Mouse (Mus musculus) CH12.LX (cell line): Measurements from ENCODE around the gene Rhoq. TPM values are rescaled to one million over a fixed set of nuclear protein-coding genes. Genes with fewer than 3 reads are reported as not detected.

Source experiments
- DNase-seq: peaks from one replicate; pipeline ENCODE4 v3.0.0-alpha.2; 2013; ENCODE audit errors: extremely low read depth
- H3K27ac ChIP-seq: 2 replicates; pipeline ENCODE4 v1.5.1; 2012; ENCODE audit warnings: low read depth, mild to moderate bottlenecking, control low read depth, moderate library complexity; ENCODE audit not compliant: insufficient read depth
- H3K27me3 ChIP-seq: replicated peaks from 2 replicates; pipeline ENCODE3; 2012; ENCODE audit warnings: inconsistent platforms
- H3K36me3 ChIP-seq, 2 experiments: replicated peaks in 1 of 2; 2 replicates each; pipeline versions ENCODE3 to v1.6.1; 2012; ENCODE audit warnings: inconsistent platforms in 1 of 2, low read length in 1 of 2, mild to moderate bottlenecking in 1 of 2, mixed read lengths in 1 of 2, moderate library complexity in 1 of 2; ENCODE audit not compliant: control insufficient read depth in 1 of 2, insufficient read depth in 1 of 2
- H3K4me1 ChIP-seq, 2 experiments: 2 replicates each; pipeline ENCODE4 v1.6.1; 2012; ENCODE audit warnings: inconsistent platforms in 1 of 2, moderate library complexity in 1 of 2; ENCODE audit not compliant: insufficient read depth in 2 of 2, control insufficient read depth in 1 of 2
- H3K4me2 ChIP-seq: 2 replicates; pipeline ENCODE4 v1.6.1; 2012; ENCODE audit warnings: low read depth, mild to moderate bottlenecking, control low read depth; ENCODE audit not compliant: poor library complexity, insufficient read depth, severe bottlenecking
- H3K4me3 ChIP-seq, 3 experiments: fragments of 150-350 bp in 1 of 3; sonication (generic) in 1 of 3; replicated peaks in 1 of 3; 2 replicates each; pipeline versions ENCODE3 to v1.5.1; 2011 to 2012; ENCODE audit warnings: low read depth in 2 of 3, low read length in 2 of 3, mild to moderate bottlenecking in 2 of 3, moderate library complexity in 2 of 3, control low read depth in 1 of 3, improper control_type of control experiment in 1 of 3, inconsistent platforms in 1 of 3, mixed read lengths in 1 of 3; ENCODE audit not compliant: poor library complexity in 1 of 3
- H3K79me2 ChIP-seq: replicated peaks from 2 replicates; pipeline ENCODE4 v1.6.1; 2012; ENCODE audit warnings: mild to moderate bottlenecking, moderate library complexity; ENCODE audit not compliant: control insufficient read depth, poor library complexity, insufficient read depth, severe bottlenecking; ENCODE audit errors: extremely low read depth
- H3K9ac ChIP-seq: 2 replicates; pipeline ENCODE4 v1.6.1; 2012; ENCODE audit warnings: low read depth, mild to moderate bottlenecking, control low read depth, moderate library complexity; ENCODE audit not compliant: insufficient read depth
- H3K9me3 ChIP-seq: replicated peaks from 2 replicates; pipeline ENCODE3; 2012; ENCODE audit warnings: low read length, inconsistent platforms, mixed read lengths
- BHLHE40 ChIP-seq: IDR thresholded peaks from 2 replicates; pipeline ENCODE4 v1.6.1; 2011; ENCODE audit warnings: mild to moderate bottlenecking, low read depth, low read length, improper control_type of control experiment
- CHD1 ChIP-seq: IDR thresholded peaks from 2 replicates; pipeline ENCODE4 v1.6.1; 2012; ENCODE audit warnings: low read depth, low read length, improper control_type of control experiment, inconsistent platforms
- CHD2 ChIP-seq: IDR thresholded peaks from 2 replicates; pipeline ENCODE4 v1.6.1; 2011; ENCODE audit warnings: low read length, improper control_type of control experiment
- CTCF ChIP-seq, 2 experiments: IDR thresholded peaks in 1 of 2; conservative IDR thresholded peaks in 1 of 2; 2 replicates each; pipeline ENCODE4 v1.5.1; 2011 to 2012; ENCODE audit warnings: low read depth in 2 of 2, low read length in 2 of 2, improper control_type of control experiment in 1 of 2, inconsistent platforms in 1 of 2, mild to moderate bottlenecking in 1 of 2, moderate library complexity in 1 of 2
- ELF1 ChIP-seq: IDR thresholded peaks from 2 replicates; pipeline ENCODE4 v1.6.1; 2014; ENCODE audit warnings: low read depth, mild to moderate bottlenecking, inconsistent platforms, low read length, improper control_type of control experiment
- ETS1 ChIP-seq: conservative IDR thresholded peaks from 2 replicates; pipeline ENCODE4 v1.6.1; 2012; ENCODE audit warnings: low read depth, mild to moderate bottlenecking, inconsistent platforms, low read length, improper control_type of control experiment, moderate library complexity
- GABPA ChIP-seq: IDR thresholded peaks from 2 replicates; pipeline ENCODE4 v1.6.1; 2012; ENCODE audit warnings: low read depth, low read length, improper control_type of control experiment, inconsistent platforms; ENCODE audit not compliant: insufficient replicate concordance
- IRF4 ChIP-seq: IDR thresholded peaks from 2 replicates; pipeline ENCODE4 v1.6.1; 2014; ENCODE audit warnings: low read depth, mild to moderate bottlenecking, inconsistent platforms, low read length, improper control_type of control experiment
- JUND ChIP-seq: conservative IDR thresholded peaks from 2 replicates; pipeline ENCODE4 v1.6.1; 2011; ENCODE audit warnings: low read depth, low read length, improper control_type of control experiment
- KAT2A ChIP-seq: IDR thresholded peaks from 2 replicates; pipeline ENCODE4 v1.6.1; 2012; ENCODE audit warnings: low read length, improper control_type of control experiment, inconsistent platforms; ENCODE audit not compliant: insufficient replicate concordance
- MAFK ChIP-seq: IDR thresholded peaks from 2 replicates; pipeline ENCODE4 v1.6.1; 2011; ENCODE audit warnings: low read length, improper control_type of control experiment; ENCODE audit not compliant: insufficient replicate concordance
- MAX ChIP-seq: IDR thresholded peaks from 2 replicates; pipeline ENCODE4 v1.6.1; 2011; ENCODE audit warnings: low read length, improper control_type of control experiment
- MAZ ChIP-seq: IDR thresholded peaks from 2 replicates; pipeline ENCODE4 v1.6.1; 2012; ENCODE audit warnings: low read depth, mild to moderate bottlenecking, inconsistent platforms, low read length, improper control_type of control experiment, moderate library complexity
- MEF2A ChIP-seq: IDR thresholded peaks from 2 replicates; pipeline ENCODE4 v1.6.1; 2014; ENCODE audit warnings: low read depth, mild to moderate bottlenecking, inconsistent platforms, low read length, improper control_type of control experiment, borderline replicate concordance
- MXI1 ChIP-seq: IDR thresholded peaks from 2 replicates; pipeline ENCODE4 v1.6.1; 2011; ENCODE audit warnings: mild to moderate bottlenecking, low read depth, low read length, improper control_type of control experiment
- MYC ChIP-seq: IDR thresholded peaks from 2 replicates; pipeline ENCODE4 v1.6.1; 2011; ENCODE audit warnings: low read depth, mild to moderate bottlenecking, improper control_type of control experiment, low read length
- NELFE ChIP-seq: IDR thresholded peaks from 2 replicates; pipeline ENCODE4 v1.6.1; 2011; ENCODE audit warnings: low read depth, low read length, improper control_type of control experiment
- POLR2A ChIP-seq: IDR thresholded peaks from 2 replicates; pipeline ENCODE4 v1.6.1; 2011; ENCODE audit warnings: low read depth, mild to moderate bottlenecking, improper control_type of control experiment, low read length
- RAD21 ChIP-seq: IDR thresholded peaks from 2 replicates; pipeline ENCODE4 v1.6.1; 2011; ENCODE audit warnings: low read depth, mild to moderate bottlenecking, low read length, improper control_type of control experiment, moderate library complexity
- SIN3A ChIP-seq: IDR thresholded peaks from 2 replicates; pipeline ENCODE4 v1.6.1; 2012; ENCODE audit warnings: low read length, improper control_type of control experiment, inconsistent platforms
- SMC3 ChIP-seq: IDR thresholded peaks from 2 replicates; pipeline ENCODE4 v1.6.1; 2011; ENCODE audit warnings: low read depth, low read length, improper control_type of control experiment
- TBP ChIP-seq: conservative IDR thresholded peaks from 2 replicates; pipeline ENCODE4 v1.6.1; 2011; ENCODE audit warnings: low read depth, low read length, improper control_type of control experiment
- TCF12 ChIP-seq: IDR thresholded peaks from 2 replicates; pipeline ENCODE4 v1.6.1; 2014; ENCODE audit warnings: low read depth, mild to moderate bottlenecking, inconsistent platforms, low read length, improper control_type of control experiment
- UBTF ChIP-seq: IDR thresholded peaks from 2 replicates; pipeline ENCODE4 v1.6.1; 2012; ENCODE audit warnings: low read depth, mild to moderate bottlenecking, inconsistent platforms, low read length, improper control_type of control experiment, moderate library complexity
- USF2 ChIP-seq: conservative IDR thresholded peaks from 2 replicates; pipeline ENCODE4 v1.6.1; 2011; ENCODE audit warnings: low read depth, low read length, improper control_type of control experiment
- ZNF384 ChIP-seq: IDR thresholded peaks from 2 replicates; pipeline ENCODE4 v1.6.1; 2012; ENCODE audit warnings: low read depth, low read length, improper control_type of control experiment, inconsistent platforms
- dilution Hi-C: fragments of 300-500 bp; cut with MboI; formaldehyde crosslinking; loops from 2 replicates; pipeline ENCODE4 v1.14.3; 2020; ENCODE audit warnings: low sequenced_read_pairs; ENCODE audit not compliant: extremely low pct_unique_long_range_greater_than_20kb, extremely low pct_ligation_motif_present
- in situ Hi-C: fragments of 300-500 bp; cut with MboI; formaldehyde crosslinking; loops from 3 replicates; pipeline ENCODE4 v1.14.3; 2019; ENCODE audit warnings: low sequenced_read_pairs, low pct_ligation_motif_present, low pct_unique_long_range_greater_than_20kb, mixed read lengths
- polyA plus RNA-seq: library from polyadenylated mRNA; unstranded; fragments of >175 nt; gene quantifications from 2 replicates; pipeline ENCODE4 v1.2.1, GENCODE M21; 2012; ENCODE audit warnings: low read depth; ENCODE audit not compliant: insufficient read length
- total RNA-seq, 2 experiments: library from RNA; depleted of rRNA; stranded (reverse); fragments of 300-350 nt in 1 of 2; fragments of >200 nt in 1 of 2; gene quantifications; 2 replicates each; pipeline ENCODE4 v1.2.3; 2012 to 2014

The Rhoq gene
- total and polyA plus RNA-seq, 3 experiments: 18.8 to 24.4 (median 23.2) TPM

- H3K27me3 ChIP-seq: no peaks in the 10 kb centered on the region
Measured at GRCm38 (mm10) chr17:86961301-86961841, 1.5 kb upstream of the Rhoq start.

GRCm38 (mm10) chr17:86962297-86962893 lies 487 bp upstream of the Rhoq start:
- H3K36me3 ChIP-seq: peaks cover 4 to 23% of the 10 kb centered on the region in 2 experiments
- H3K9me3 ChIP-seq: no peaks in the 10 kb centered on the region
- peaks cover 17% of the 10 kb centered on the region for H3K79me2 ChIP-seq
- TF ChIP-seq ZNF384 (no peak), GABPA (no peak), BHLHE40 (peak; percentile 67), JUND (no peak), IRF4 (peak; percentile 65), UBTF (peak; percentile 73; the same call in 1 of the 2 replicates), RAD21 (peak; percentile 61), SMC3 (peak; percentile 63), MXI1 (no peak), MEF2A (peak; percentile 36; the same call in 1 of the 2 replicates), NELFE (0 out of 2 replicates have a peak, but pooled peaks have one; percentile 37), ETS1 (peak; percentile 53; the same call in 1 of the 2 replicates), CHD1 (peak; percentile 72; the same call in 1 of the 2 replicates), MAFK (no peak), USF2 (no peak), CHD2 (0 out of 2 replicates have a peak, but pooled peaks have one; percentile 13), MAZ (no peak; the same call in 1 of the 2 replicates), TCF12 (peak; percentile 53; the same call in 1 of the 2 replicates), MYC (peak; percentile 30; the same call in 1 of the 2 replicates), SIN3A (peak; percentile 74), MAX (0 out of 2 replicates have a peak, but pooled peaks have one; percentile 40), TBP (peak; percentile 39; the same call in 1 of the 2 replicates), KAT2A (no peak), POLR2A (peak; percentile 13; the same call in 1 of the 2 replicates), CTCF (conservative IDR thresholded peaks at IDR 0.05 in 1 of 2, IDR thresholded peaks at IDR 0.05 in 1 of 2; ENCODE audit: low read depth in 2 of 2, low read length in 2 of 2) (peak; percentile 41 to 76; a peak in 3 of 4 replicates)
- peak overlapping the region; percentile 80 for H3K4me2 ChIP-seq
- H3K9ac ChIP-seq: peak overlapping the region; percentile 80
- H3K4me3 ChIP-seq: peak overlapping the region; percentile 53 to 91 (median 88)
- H3K4me1 ChIP-seq: peaks cover 26 to 72% of the 10 kb centered on the region in 2 experiments
- peak; percentile 88 for DNase-seq
- dilution Hi-C loops (no loop called here), in situ Hi-C loops (no loop called here)
- H3K27ac ChIP-seq: peak overlapping the region; percentile 58
- H3K27me3 ChIP-seq: no peaks in the 10 kb centered on the region

More at GRCm38 (mm10) chr17:86961301-86961841, 1.5 kb upstream of the Rhoq start:
- in situ Hi-C loops (no loop called here), dilution Hi-C loops (no loop called here)
- peak overlapping the region; percentile 80 for H3K4me2 ChIP-seq
- peaks cover 0 to 14% of the 10 kb centered on the region in 2 experiments for H3K36me3 ChIP-seq
- peaks cover 2% of the 10 kb centered on the region for H3K9me3 ChIP-seq
- H3K79me2 ChIP-seq: peaks cover 17% of the 10 kb centered on the region
- H3K27ac ChIP-seq: peak overlapping the region; percentile 19; the same call in 1 of the 2 replicates
- peaks cover 20 to 63% of the 10 kb centered on the region in 2 experiments for H3K4me1 ChIP-seq
- H3K9ac ChIP-seq: peak overlapping the region; percentile 80; the same call in 1 of the 2 replicates
- DNase-seq: no peak
- no peak for TF ChIP-seq CHD2
- TF ChIP-seq ETS1: peak; percentile 72
- TF ChIP-seq ZNF384: peak; percentile 41; the same call in 1 of the 2 replicates
- no peak for TF ChIP-seq ELF1
- H3K4me3 ChIP-seq: no peak overlapping the region
